In genomic region chr1:75051428-75051827, GRCm38 (mm10) we compare ENCODE assay signal across 21 mouse cellular contexts.
DNase-seq lines count a peak whose midpoint lies in the region; ATAC-seq lines count a peak whose summit lies in the region.
"Had no signal": no experiment of that assay in that cellular context is flagged by ENCODE, and none has a peak within 500 bp of the region (broad histone marks: within the 10 kb centered on the region; RNA-seq: fewer than 3 reads in every experiment).

No protein-coding gene starts in this region.

- intact Hi-C loops in heart, postnatal 10 days (cut with DNase I), result no loop called here
- intact Hi-C loops in heart, postnatal 25 days (cut with DNase I), result no loop called here

- H3K4me2 ChIP-seq in midbrain, embryonic 14.5 days (ENCODE audit: low read length), result no peak overlapping the region
- no peak overlapping the region for H3K4me2 ChIP-seq in hindbrain, embryonic 13.5 days
- no peak overlapping the region for H3K4me2 ChIP-seq in hindbrain, embryonic 12.5 days (replicated peaks)
- H3K4me2 ChIP-seq: embryonic facial prominence, embryonic 12.5 days; embryonic facial prominence, embryonic 15.5 days; heart, embryonic 13.5 days; hindbrain, embryonic 15.5 days had no signal

- H3K4me1 ChIP-seq in midbrain, embryonic 14.5 days (ENCODE audit: control insufficient read depth, insufficient read depth, low read length), result no peaks in the 10 kb centered on the region
- no peaks in the 10 kb centered on the region for H3K4me1 ChIP-seq in hindbrain, embryonic 13.5 days (replicated peaks)
- H3K4me1 ChIP-seq in hindbrain, embryonic 12.5 days, result no peaks in the 10 kb centered on the region
- H3K4me1 ChIP-seq: embryonic facial prominence, embryonic 12.5 days; embryonic facial prominence, embryonic 15.5 days; heart, embryonic 10.5 days; hindbrain, embryonic 10.5 days; hindbrain, embryonic 15.5 days had no signal

- WGBS in midbrain, embryonic 14.5 days, result 81% methylated on average over 7 of the region's 7 CpGs
- WGBS in hindbrain, embryonic 13.5 days, result 72% methylated on average over 7 of the region's 7 CpGs
- WGBS in hindbrain, embryonic 12.5 days, result 76% methylated on average over 7 of the region's 7 CpGs

- H3K9me3 ChIP-seq in midbrain, embryonic 14.5 days (ENCODE audit: control insufficient read depth, low read length), result no peaks in the 10 kb centered on the region
- no peaks in the 10 kb centered on the region for H3K9me3 ChIP-seq in hindbrain, embryonic 13.5 days
- H3K9me3 ChIP-seq in hindbrain, embryonic 12.5 days (replicated peaks), result no peaks in the 10 kb centered on the region
- H3K9me3 ChIP-seq: embryonic facial prominence, embryonic 12.5 days; embryonic facial prominence, embryonic 15.5 days; heart, embryonic 10.5 days; heart, embryonic 13.5 days; hindbrain, embryonic 10.5 days; hindbrain, embryonic 15.5 days had no signal

- H3K27me3 ChIP-seq in midbrain, embryonic 14.5 days (ENCODE audit: control insufficient read depth, insufficient read depth, low read length), result no peaks in the 10 kb centered on the region
- no peaks in the 10 kb centered on the region for H3K27me3 ChIP-seq in hindbrain, embryonic 13.5 days
- no peaks in the 10 kb centered on the region for H3K27me3 ChIP-seq in hindbrain, embryonic 12.5 days
- H3K27me3 ChIP-seq: embryonic facial prominence, embryonic 12.5 days; embryonic facial prominence, embryonic 15.5 days; heart, embryonic 13.5 days; hindbrain, embryonic 15.5 days had no signal

- no peaks in the 10 kb centered on the region for H3K36me3 ChIP-seq in midbrain, embryonic 14.5 days (ENCODE audit: control insufficient read depth, insufficient read depth, low read length)
- H3K36me3 ChIP-seq in hindbrain, embryonic 13.5 days, result no peaks in the 10 kb centered on the region
- H3K36me3 ChIP-seq in hindbrain, embryonic 12.5 days, result no peaks in the 10 kb centered on the region
- H3K36me3 ChIP-seq: embryonic facial prominence, embryonic 12.5 days; embryonic facial prominence, embryonic 15.5 days; heart, embryonic 10.5 days; heart, embryonic 13.5 days; hindbrain, embryonic 10.5 days; hindbrain, embryonic 15.5 days had no signal

- H3K4me3 ChIP-seq in midbrain, embryonic 14.5 days (replicated peaks; ENCODE audit: low read depth, low read length), result no peak overlapping the region
- H3K4me3 ChIP-seq in hindbrain, embryonic 13.5 days, result no peak overlapping the region
- no peak overlapping the region for H3K4me3 ChIP-seq in hindbrain, embryonic 12.5 days
- H3K4me3 ChIP-seq: embryonic facial prominence, embryonic 12.5 days; embryonic facial prominence, embryonic 15.5 days; gastrocnemius, adult 2 months; heart, embryonic 10.5 days; heart, embryonic 13.5 days; hindbrain, embryonic 10.5 days; hindbrain, embryonic 15.5 days had no signal

- H3K9ac ChIP-seq in midbrain, embryonic 14.5 days (replicated peaks; ENCODE audit: low read length), result no peak overlapping the region
- H3K9ac ChIP-seq in hindbrain, embryonic 13.5 days, result no peak overlapping the region
- H3K9ac ChIP-seq in hindbrain, embryonic 12.5 days, result no peak overlapping the region
- H3K9ac ChIP-seq: embryonic facial prominence, embryonic 12.5 days; embryonic facial prominence, embryonic 15.5 days; forebrain, postnatal 0 days; heart, embryonic 13.5 days; hindbrain, embryonic 15.5 days had no signal

- DNase-seq in heart, postnatal 10 days, result peak; percentile 22 to 34
- no peak for DNase-seq in heart, postnatal 25 days (ENCODE audit: low spot score)
- DNase-seq in Muller cell, postnatal 12 days (ENCODE audit: inconsistent ontology term), result peak; percentile 14
- DNase-seq in adipocyte (ENCODE audit: low spot score), result peak; percentile 39
- DNase-seq in midbrain, embryonic 14.5 days, result no peak
- DNase-seq: cerebellum, adult 11 months; cerebellum, adult 9-11 months; gastrocnemius, adult 2 months; gastrocnemius, postnatal 14 days had no signal

- no peak for ATAC-seq in midbrain, embryonic 14.5 days (ENCODE audit: low FRiP score, low TSS enrichment)
- no peak for ATAC-seq in hindbrain, embryonic 13.5 days (ENCODE audit: low FRiP score)
- ATAC-seq in hindbrain, embryonic 12.5 days (ENCODE audit: low FRiP score), result no peak
- ATAC-seq: CD4-positive, CD25-positive, alpha-beta regulatory T cell, adult 4 months; forebrain, embryonic 14.5 days; forebrain, postnatal 0 days; intestine, postnatal 0 days had no signal

- H3K27ac ChIP-seq in midbrain, embryonic 14.5 days (replicated peaks; ENCODE audit: low read depth, low read length), result no peak overlapping the region
- no peak overlapping the region for H3K27ac ChIP-seq in hindbrain, embryonic 13.5 days
- H3K27ac ChIP-seq in hindbrain, embryonic 12.5 days, result no peak overlapping the region
- H3K27ac ChIP-seq: embryonic facial prominence, embryonic 12.5 days; embryonic facial prominence, embryonic 15.5 days; gastrocnemius, adult 2 months; heart, embryonic 10.5 days; heart, embryonic 13.5 days; hindbrain, embryonic 10.5 days; hindbrain, embryonic 15.5 days had no signal

Comparison
In these comparisons a context has a peak if more than half of its experiments do, and no peak if none do; other contexts are left out.
1. DNase-seq: peak in heart, postnatal 10 days (2 of 2), Muller cell, postnatal 12 days (single experiment) and adipocyte (single experiment); none in heart, postnatal 25 days (single experiment) and midbrain, embryonic 14.5 days (single experiment).